Mouse (Mus musculus): ENCODE measurements around the gene Crk.

DNA sequence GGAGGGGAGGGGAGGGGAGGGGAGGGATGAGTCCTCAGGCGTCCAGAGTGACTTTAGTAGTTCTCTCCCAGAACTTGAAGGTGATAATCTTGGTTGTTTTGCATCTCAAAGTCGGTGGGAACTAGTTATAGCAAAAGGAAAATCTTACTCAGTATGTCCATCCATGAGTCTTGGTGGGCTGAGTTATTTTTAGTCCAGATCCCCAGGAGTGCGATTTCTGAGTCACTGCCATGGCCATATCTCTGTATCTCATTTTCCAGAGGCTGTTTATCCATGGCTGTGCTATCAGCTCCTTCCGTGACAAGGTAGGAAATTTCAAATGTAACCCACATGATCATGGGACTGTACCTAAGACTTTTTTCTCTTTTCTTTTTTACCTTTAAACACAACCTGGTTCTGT, 43.3 kb downstream of the Crk start:
- no peak for TF ChIP-seq CTCF (IDR thresholded peaks at IDR 0.05; ENCODE audit: low read depth, low read length)
- TF ChIP-seq POLR2A (IDR thresholded peaks at IDR 0.05; ENCODE audit: insufficient read depth, low read length): no peak
- TF ChIP-seq EP300 (IDR thresholded peaks at IDR 0.05; ENCODE audit: insufficient read depth, low read depth, low read length): no peak
